Mouse (Mus musculus) left cerebral cortex, adult 2 months (tissue): Measurements from ENCODE around the gene Hist1h4f. TPM values are rescaled to one million over a fixed set of nuclear protein-coding genes. Genes with fewer than 3 reads are reported as not detected.
"Not testable (repeated sequence)": the region's sequence is repeated elsewhere in the genome, so short reads cannot be mapped to it uniquely, and the experiment has no call there.

ENCODE experiments used
- DNase-seq, 2 experiments: peaks; one replicate each; pipeline ENCODE4 v3.0.0; 2021 to 2022; ENCODE audit warnings: low spot score in 2 of 2, mixed read lengths in 1 of 2; ENCODE audit errors: extremely low spot score in 1 of 2
- H3K27ac ChIP-seq: fragments of 200-600 bp; 2 replicates; pipeline ENCODE4 v1.8.1; 2022
- H3K4me3 ChIP-seq: fragments of 200-600 bp; 2 replicates; pipeline ENCODE4 v1.8.1; 2022
- CTCF ChIP-seq: fragments of 200-600 bp; IDR thresholded peaks from 2 replicates; pipeline ENCODE4 v1.8.1; 2022; ENCODE audit warnings: antibody characterized with exemption, mild to moderate bottlenecking, moderate library complexity
- intact Hi-C: fragments of 180-260 bp; cut with DNase I; formaldehyde crosslinking; loops from one replicate; pipeline ENCODE4 v1.15.1; 2025
- long read RNA-seq, 2 experiments: library from polyadenylated mRNA; stranded (forward); transcript quantifications; one replicate each; pipeline ENCODE4 v2.0.0; 2021; ENCODE audit warnings: borderline mapping rate in 2 of 2
- total RNA-seq, 2 experiments: library from RNA; stranded (reverse); gene quantifications; 2 replicates each; pipeline ENCODE4 v1.2.3; 2021

The Hist1h4f gene
- total RNA-seq, result 100 to 1,000 TPM; 161 to 177 TPM
- long read RNA-seq, experiment 1, result 0 reads
- long read RNA-seq, experiment 2, result 0 reads

- DNase-seq, result peak; percentile 89 to 90
- Histone ChIP-seq H3K4me3 (peak within 1 kb of the TSS; percentile 53), H3K27ac (peak within 1 kb of the TSS; percentile 72)
- intact Hi-C loops, result not testable (repeated sequence)
- TF ChIP-seq CTCF, result peak; percentile 51
These were observed at the start of gene Hist1h4f for GRCm38 (mm10) chr13:23551146-23551834. TSS of gene Hist1h4f (minus strand) at chr13:23551648.

- peak; percentile 64 to 67 for DNase-seq
- TF ChIP-seq CTCF, result peak; percentile 92
- Histone ChIP-seq H3K4me3 (no peak overlapping the region), H3K27ac (no peak overlapping the region)
- intact Hi-C loops, result loop anchor here (5.0 kb wide), 1 partner anchor 176 kb away; the partner anchor contains the start of gene Abt1
These were observed 46.5 kb upstream of the Hist1h4f start for GRCm38 (mm10) chr13:23597957-23598356.

DNA sequence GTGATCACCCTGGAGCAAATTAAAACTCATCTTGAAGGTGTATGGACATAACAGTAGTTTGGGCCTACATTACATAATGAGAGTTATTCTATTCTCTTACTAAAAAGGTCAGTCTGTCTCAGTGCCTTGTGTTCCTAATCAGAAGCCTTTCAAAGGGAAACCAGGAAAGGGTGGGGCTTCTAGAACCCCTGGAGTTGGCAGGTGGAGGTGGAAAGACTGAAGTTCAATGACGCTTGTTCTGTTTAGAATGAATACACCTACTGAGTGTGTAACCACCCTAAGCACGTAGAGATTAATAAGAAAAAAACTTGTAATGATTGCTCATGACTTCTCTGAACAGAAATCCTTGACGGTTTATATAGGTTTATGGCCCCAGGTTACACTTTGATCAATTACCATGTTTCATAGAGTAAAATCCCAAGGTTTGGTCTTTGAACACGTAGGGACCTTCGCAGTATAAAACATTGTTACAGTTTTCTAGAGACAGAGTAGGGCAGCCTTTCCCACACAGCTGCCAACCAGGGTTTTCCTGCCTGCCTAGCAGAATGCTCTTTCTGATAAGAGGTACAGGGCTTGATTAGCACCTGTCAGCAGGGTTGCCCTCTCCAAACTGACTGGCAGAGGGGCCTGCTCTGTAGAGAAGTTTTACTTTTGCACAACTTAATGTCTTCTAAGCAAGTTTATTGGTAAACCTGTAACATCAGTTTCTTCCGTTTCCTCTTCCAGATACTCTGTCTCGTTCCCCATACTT lies 44.3 kb upstream of the Hist1h4f start:
- H3K4me3 ChIP-seq, result no peak overlapping the region
- no peak overlapping the region for H3K27ac ChIP-seq
- intact Hi-C loops, result loop anchor here (5.0 kb wide), 1 partner anchor 173 kb away; the partner anchor contains the start of gene Abt1
- DNase-seq, result no peak
- TF ChIP-seq CTCF, result no peak

DNA sequence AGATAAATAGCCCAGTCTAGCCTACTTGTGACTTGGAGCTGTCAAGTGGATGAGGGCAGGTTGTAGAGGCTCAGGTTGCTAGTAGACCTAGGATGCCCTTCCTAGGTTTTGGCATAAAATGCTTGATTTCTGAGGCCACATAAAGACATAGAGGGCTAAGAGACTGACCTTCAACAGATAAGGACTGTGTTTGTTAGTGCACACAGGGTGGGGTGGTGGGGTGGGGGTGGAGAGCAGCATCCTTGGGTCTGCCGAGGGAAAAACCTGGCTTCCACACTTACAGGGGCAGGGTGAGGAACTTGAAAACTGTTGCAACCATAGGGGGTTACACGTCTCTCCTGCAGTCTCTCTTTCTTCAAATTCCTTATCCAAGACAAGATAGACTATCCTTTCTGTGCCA lies 43.7 kb upstream of the Hist1h4f start:
- no peak overlapping the region for H3K27ac ChIP-seq
- intact Hi-C loops, result loop anchor here (5.0 kb wide), 1 partner anchor 173 kb away; the partner anchor contains the start of gene Abt1
- DNase-seq, result no peak
- H3K4me3 ChIP-seq, result no peak overlapping the region
- TF ChIP-seq CTCF, result no peak

DNA sequence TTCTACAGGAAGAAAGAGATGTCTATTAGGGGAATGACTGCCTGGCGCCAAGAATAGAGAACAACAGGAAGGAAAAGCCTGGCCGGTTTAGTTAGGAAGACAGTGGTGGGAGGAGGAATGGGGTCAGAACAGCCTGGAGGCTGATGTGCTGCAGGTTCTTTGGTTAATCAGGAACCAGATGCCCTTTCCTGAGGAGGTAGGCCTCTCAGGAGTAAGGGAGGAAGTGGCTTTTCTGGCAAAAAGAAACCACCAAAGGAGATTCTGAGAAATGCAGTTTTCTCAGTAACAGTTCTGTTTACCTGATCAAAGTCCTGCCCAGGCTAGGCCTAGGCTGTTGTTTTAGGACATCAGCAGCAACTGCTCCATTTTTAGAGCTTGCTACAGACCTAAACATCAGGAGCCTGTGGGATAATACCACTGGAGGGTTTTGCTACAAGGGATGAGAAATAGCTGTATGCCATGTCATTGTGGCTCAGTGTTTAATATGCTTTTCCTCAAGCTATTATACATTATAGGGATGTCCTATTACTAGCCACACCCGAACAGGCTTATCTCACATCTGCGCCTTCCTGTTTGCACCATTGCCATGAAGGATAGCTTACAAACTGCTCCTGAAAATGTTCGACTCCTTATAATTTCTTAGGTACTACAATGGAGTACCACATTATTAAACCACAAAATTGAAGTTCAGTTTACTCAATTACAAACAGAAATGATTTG lies 41.8 kb upstream of the Hist1h4f start:
- no peak for TF ChIP-seq CTCF

DNA sequence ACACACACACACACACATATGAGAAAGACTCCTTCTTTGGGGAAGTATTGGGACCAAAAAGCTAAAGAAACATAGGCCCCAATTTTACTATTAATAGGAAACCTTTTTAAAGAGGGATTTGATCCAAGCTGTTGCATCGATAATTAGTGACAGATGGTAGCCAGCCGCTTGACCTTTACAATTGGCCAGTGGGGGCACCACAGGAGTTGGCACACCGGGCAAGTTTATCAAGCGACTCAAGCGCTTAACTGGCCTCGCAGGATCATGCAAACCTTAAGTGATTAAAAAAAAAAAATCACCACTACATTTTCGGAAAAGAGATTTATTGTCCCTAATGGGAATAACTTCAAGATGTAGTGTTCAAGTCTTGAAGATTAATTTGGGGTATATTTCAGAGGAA lies 41.2 kb upstream of the Hist1h4f start:
- no peak overlapping the region for H3K4me3 ChIP-seq
- intact Hi-C loops, result no loop called here
- no peak overlapping the region for H3K27ac ChIP-seq
- no peak for TF ChIP-seq CTCF
- DNase-seq, result no peak

More for the DNA sequence above, 41.8 kb upstream of the Hist1h4f start:
- intact Hi-C loops, result no loop called here
- Histone ChIP-seq H3K27ac (no peak overlapping the region), H3K4me3 (no peak overlapping the region)
- no peak for DNase-seq

DNA sequence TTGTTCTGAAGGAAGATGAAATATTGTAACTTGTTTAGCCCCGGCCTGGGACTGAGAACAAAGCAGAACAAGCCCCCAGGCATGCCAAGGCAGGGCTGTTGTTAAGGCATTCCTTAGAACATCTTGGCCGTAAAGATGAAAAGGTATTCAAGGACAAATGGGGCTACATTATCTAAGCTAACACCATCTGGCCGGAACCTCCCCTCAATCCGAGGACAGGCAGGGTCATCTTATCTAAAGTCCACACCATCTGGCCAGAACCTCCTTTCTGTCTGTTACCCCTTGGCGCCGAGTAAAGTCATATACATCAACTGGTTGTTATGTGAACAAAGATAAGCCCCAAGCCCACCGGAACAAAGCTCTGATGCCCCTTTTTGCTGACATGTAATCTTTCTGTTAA lies 40.4 kb upstream of the Hist1h4f start:
- intact Hi-C loops, H3K4me3 ChIP-seq: not testable (repeated sequence)

DNA sequence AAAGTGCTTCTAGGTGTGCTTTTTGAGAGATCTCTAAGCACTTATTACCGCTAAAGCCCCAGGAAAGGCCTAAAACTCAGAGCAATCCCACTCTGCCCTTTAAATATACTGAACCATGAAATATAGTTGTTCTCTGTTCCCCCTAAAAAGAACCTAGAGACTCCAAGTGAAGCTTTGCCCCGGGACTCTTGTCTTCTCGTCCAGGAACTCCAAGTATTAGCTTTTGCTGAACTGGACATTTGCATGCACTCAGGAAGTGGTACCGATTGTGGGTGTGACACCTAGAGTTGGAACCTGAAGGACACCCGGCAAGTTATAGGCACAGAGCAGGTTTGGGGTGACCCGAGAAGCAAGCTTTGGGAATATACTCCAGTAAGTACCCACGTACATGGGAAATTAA lies 39.8 kb upstream of the Hist1h4f start:
- DNase-seq, result no peak
- Histone ChIP-seq H3K27ac (no peak overlapping the region), H3K4me3 (no peak overlapping the region)
- no peak for TF ChIP-seq CTCF
- intact Hi-C loops, result no loop called here

More for the DNA sequence above, 40.4 kb upstream of the Hist1h4f start:
- H3K27ac ChIP-seq, DNase-seq: not testable (repeated sequence)

GRCm38 (mm10) chr13:23586940-23587225 lies 35.4 kb upstream of the Hist1h4f start:
- Histone ChIP-seq H3K27ac (no peak overlapping the region), H3K4me3 (no peak overlapping the region)
- DNase-seq, result no peak
- intact Hi-C loops, result loop anchor here (2.0 to 10.0 kb wide), 3 partner anchors 34 to 1802 kb away; partner anchors contain the start of genes Hist1h1b, Hist1h2an, Hist1h2bc and Hist1h2be
- no peak for TF ChIP-seq CTCF

GRCm38 (mm10) chr13:23586099-23586939 lies 34.9 kb upstream of the Hist1h4f start:
- intact Hi-C loops, result loop anchor here (2.0 to 10.0 kb wide), 3 partner anchors 34 to 1802 kb away; partner anchors contain the start of genes Hist1h1b, Hist1h2an, Hist1h2bc and Hist1h2be
- Histone ChIP-seq H3K27ac (peak overlapping the region; percentile 33; the same call in 1 of the 2 replicates), H3K4me3 (peak overlapping the region; percentile 67)
- TF ChIP-seq CTCF, result no peak
- no peak for DNase-seq

- H3K4me3 ChIP-seq, result peak overlapping the region; percentile 67
- peak overlapping the region; percentile 82 for H3K27ac ChIP-seq
- intact Hi-C loops, result loop anchor here (2.0 to 10.0 kb wide), 3 partner anchors 35 to 1801 kb away; partner anchors contain the start of genes Hist1h1b, Hist1h2an, Hist1h2bc and Hist1h2be
- peak; percentile 57 to 78 for DNase-seq
These were observed 34.1 kb upstream of the Hist1h4f start for GRCm38 (mm10) chr13:23585442-23586098.
